ENCODE assay signal across 15 mouse cellular contexts in the genomic region with DNA sequence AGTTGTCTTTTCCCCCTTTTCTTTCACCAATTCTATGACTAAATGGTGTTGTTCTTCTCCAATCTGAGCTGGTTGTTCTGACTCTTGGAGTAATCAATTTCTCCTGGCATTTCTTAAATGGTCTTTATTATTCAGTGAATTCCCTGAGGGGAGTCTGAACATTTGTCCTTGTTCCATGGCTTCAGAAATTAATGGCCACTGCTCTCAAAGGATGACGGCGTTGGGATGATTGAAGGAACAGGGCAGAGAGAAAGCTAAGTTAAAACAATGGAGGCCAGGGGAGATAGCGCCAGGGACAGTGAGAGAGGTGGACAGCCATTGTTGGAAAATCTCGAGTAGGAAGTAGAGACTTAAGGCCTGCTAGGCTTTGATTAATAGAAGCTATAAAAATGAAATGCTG.
"Had no signal": no experiment of that assay in that cellular context is flagged by ENCODE, and none has a peak within 500 bp of the region (broad histone marks: within the 10 kb centered on the region; RNA-seq: fewer than 3 reads in every experiment).

No protein-coding gene starts in this region.

- H3K9me3 ChIP-seq: limb, embryonic 15.5 days; liver, embryonic 12.5 days had no signal

- H3K36me3 ChIP-seq: limb, embryonic 15.5 days; liver, embryonic 12.5 days had no signal

- ATAC-seq: intestine, postnatal 0 days; liver, embryonic 12.5 days had no signal

- H3K4me3 ChIP-seq: limb, embryonic 15.5 days; liver, embryonic 12.5 days had no signal

- H3K27me3 ChIP-seq: limb, embryonic 15.5 days; liver, embryonic 12.5 days had no signal

- H3K4me2 ChIP-seq: limb, embryonic 15.5 days; liver, embryonic 12.5 days; lung, embryonic 14.5 days; midbrain, embryonic 11.5 days had no signal

- H3K4me1 ChIP-seq: limb, embryonic 15.5 days; liver, embryonic 12.5 days had no signal

- H3K9ac ChIP-seq: limb, embryonic 15.5 days; liver, embryonic 12.5 days; lung, embryonic 14.5 days had no signal

- DNase-seq: kidney, adult 9 months; kidney, postnatal 14 days; layer of hippocampus, postnatal 36 days; lung, embryonic 14.5 days; lung, postnatal 10 days; lung, postnatal 4 days; retina, postnatal 1 day; right cerebral cortex, postnatal 4 days; spleen, adult 18-20 months; thymus, adult 18-20 months; thymus, postnatal 25 days had no signal

- H3K27ac ChIP-seq: limb, embryonic 15.5 days; liver, embryonic 12.5 days had no signal
